ENCODE assay signal across 18 mouse cellular contexts in genomic region chr1:38842861-38843260, GRCm38 (mm10). TPM values are rescaled to one million over a fixed set of nuclear protein-coding genes. Genes with fewer than 3 reads are reported as not detected.
"Had no signal": no experiment of that assay in that cellular context is flagged by ENCODE, and none has a peak within 500 bp of the region (broad histone marks: within the 10 kb centered on the region; RNA-seq: fewer than 3 reads in every experiment).

No protein-coding gene starts in this region.

- H3K4me1 ChIP-seq: lung, embryonic 15.5 days; megakaryocyte, embryonic 14.5 days; stomach, embryonic 15.5 days had no signal

- H3K4me2 ChIP-seq: lung, embryonic 15.5 days; midbrain, embryonic 11.5 days; midbrain, embryonic 13.5 days; midbrain, embryonic 15.5 days; neural tube, embryonic 12.5 days; stomach, embryonic 15.5 days had no signal

- H3K4me3 ChIP-seq: lung, embryonic 15.5 days; megakaryocyte, embryonic 14.5 days; midbrain, embryonic 13.5 days; midbrain, embryonic 15.5 days; neural tube, embryonic 12.5 days; stomach, embryonic 15.5 days had no signal

- H3K9me3 ChIP-seq: lung, embryonic 15.5 days; megakaryocyte, embryonic 14.5 days; midbrain, embryonic 13.5 days; midbrain, embryonic 15.5 days; neural tube, embryonic 12.5 days; stomach, embryonic 15.5 days had no signal

- H3K27ac ChIP-seq: lung, embryonic 15.5 days; macrophage; midbrain, embryonic 13.5 days; midbrain, embryonic 15.5 days; neural tube, embryonic 12.5 days; stomach, embryonic 15.5 days; stomach, postnatal 0 days had no signal

- H3K36me3 ChIP-seq: lung, embryonic 15.5 days; midbrain, embryonic 13.5 days; midbrain, embryonic 15.5 days; neural tube, embryonic 12.5 days; stomach, embryonic 15.5 days had no signal

- H3K27me3 ChIP-seq: lung, embryonic 15.5 days; midbrain, embryonic 15.5 days; stomach, embryonic 15.5 days had no signal

- ATAC-seq: liver, postnatal 0 days; lung, postnatal 0 days; midbrain, embryonic 13.5 days; midbrain, embryonic 15.5 days had no signal

- H3K9ac ChIP-seq: liver, postnatal 0 days; lung, embryonic 15.5 days; midbrain, embryonic 13.5 days; midbrain, embryonic 15.5 days; neural tube, embryonic 12.5 days; stomach, embryonic 15.5 days had no signal

- DNase-seq: liver, postnatal 0 days; lung, adult 2 months; lung, postnatal 14 days; lung, postnatal 36 days; right cerebral cortex, postnatal 14 days; thymus, adult 2 months; thymus, postnatal 25 days; thymus, postnatal 4 days had no signal

RNA-seq across cellular contexts. Expression of gene Lonrf2, which starts 6.3 kb away (rescaled TPM):
- polyA plus RNA-seq: macrophage had no signal
